Mouse (Mus musculus) embryonic fibroblast, embryonic 13.5 days (primary cell): ENCODE results near the gene Fam222b.

Experiments used
- CTCF ChIP-seq: IDR thresholded peaks from 2 replicates; pipeline ENCODE4 v1.5.1; 2011; ENCODE audit warnings: mild to moderate bottlenecking, control low read depth, low read length, moderate library complexity, borderline replicate concordance; ENCODE audit not compliant: insufficient read depth
- POLR2A ChIP-seq: IDR thresholded peaks from 2 replicates; pipeline ENCODE4 v1.6.1; 2011; ENCODE audit warnings: low read depth, mild to moderate bottlenecking, control low read depth, low read length, moderate library complexity

GRCm38 (mm10) chr11:78133915-78134314 is 39.5 kb downstream of the Fam222b start:
- TF ChIP-seq POLR2A (no peak), CTCF (no peak)
